Mouse (Mus musculus) liver, postnatal 0 days (tissue): ENCODE results near the gene 4933427D14Rik. TPM values are rescaled to one million over a fixed set of nuclear protein-coding genes. Genes with fewer than 3 reads are reported as not detected.

Experiments used
- ATAC-seq: fragments of 200-750 bp; cut with Nextera tagmentation; 2 replicates; pipeline ENCODE4 v1.8.0; 2017; ENCODE audit warnings: mild to moderate bottlenecking, moderate library complexity
- DNase-seq: peaks from one replicate; pipeline ENCODE4 v3.0.0-alpha.2; 2016
- H3K27ac ChIP-seq: fragments of 300-500 bp; sonication (generic); 2 replicates; pipeline ENCODE4 v1.5.1; 2014; ENCODE audit warnings: antibody characterized with exemption, moderate library complexity, mild to moderate bottlenecking, low read depth
- H3K27me3 ChIP-seq: fragments of 300-500 bp; sonication (generic); 2 replicates; pipeline ENCODE4 v1.6.1; 2014; ENCODE audit warnings: low read length, control low read depth, mixed read lengths; ENCODE audit not compliant: insufficient read depth
- H3K36me3 ChIP-seq: fragments of 300-500 bp; sonication (generic); replicated peaks from 2 replicates; pipeline ENCODE4 v1.6.1; 2014; ENCODE audit warnings: mild to moderate bottlenecking, control low read depth, low read length, moderate library complexity, mixed read lengths; ENCODE audit not compliant: insufficient read depth
- H3K4me1 ChIP-seq: fragments of 300-500 bp; sonication (generic); 2 replicates; pipeline ENCODE4 v1.6.1; 2014; ENCODE audit warnings: antibody characterized with exemption, mild to moderate bottlenecking, control low read depth; ENCODE audit not compliant: insufficient read depth
- H3K4me2 ChIP-seq: fragments of 300-500 bp; sonication (generic); 2 replicates; pipeline ENCODE4 v1.6.1; 2014; ENCODE audit warnings: low read depth, mild to moderate bottlenecking, low read length, moderate library complexity, mixed read lengths
- H3K4me3 ChIP-seq: fragments of 300-500 bp; sonication (generic); 2 replicates; pipeline ENCODE4 v1.5.1; 2014; ENCODE audit warnings: low read depth, low read length
- H3K9ac ChIP-seq: fragments of 300-500 bp; sonication (generic); replicated peaks from 2 replicates; pipeline ENCODE4 v1.6.1; 2014; ENCODE audit warnings: mild to moderate bottlenecking, moderate library complexity
- H3K9me3 ChIP-seq: fragments of 300-500 bp; sonication (generic); 2 replicates; pipeline ENCODE4 v1.6.1; 2016; ENCODE audit warnings: mild to moderate bottlenecking, control low read depth, low read length, mixed read lengths
- CTCF ChIP-seq: sonication (generic); IDR thresholded peaks from 2 replicates; pipeline ENCODE4 v1.5.1; 2016; ENCODE audit warnings: antibody characterized with exemption, low read depth
- EP300 ChIP-seq: IDR thresholded peaks from 2 replicates; pipeline ENCODE4 v1.6.1; 2016; ENCODE audit warnings: antibody characterized with exemption, low read depth, mild to moderate bottlenecking
- WGBS: fragments of 180-500 bp; shearing (Covaris S2); extraction: QIAGEN DNeasy Blood & Tissue Kit; methylation state at CpG from one replicate; pipeline ENCODE4 v1.1.7; 2014; ENCODE audit not compliant: insufficient replicate concordance; 5-methylcytosine and 5-hydroxymethylcytosine counted together
- polyA plus RNA-seq: library from polyadenylated mRNA; unstranded; fragments of >200 nt; fragmentation: Nextera tagmentation; extraction: Ambion mirVana; gene quantifications from 2 replicates; pipeline ENCODE4 v1.2.1, GENCODE M21; 2015

4933427D14Rik gene
- polyA plus RNA-seq, 1 experiment from 2014 or later, result 1.7 TPM

DNA sequence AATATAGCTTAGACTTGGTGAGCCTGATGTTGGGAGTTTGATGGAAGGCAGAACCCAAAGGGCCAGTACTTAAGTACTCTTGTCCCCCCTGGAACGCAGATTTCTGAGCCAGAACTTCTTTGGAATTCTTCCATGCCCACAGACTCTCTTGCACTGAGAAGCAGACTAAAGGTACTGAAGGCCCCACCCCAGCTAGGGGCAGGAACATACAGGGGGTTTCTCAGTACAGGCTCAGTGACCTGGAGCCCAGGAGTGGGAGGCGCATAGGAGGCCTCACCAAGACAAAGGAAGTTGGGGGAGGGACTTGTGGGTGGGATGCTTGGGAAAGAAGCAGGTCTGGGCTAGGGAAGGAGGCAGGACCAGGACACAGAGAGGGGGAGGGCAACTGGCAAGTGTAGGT is 56.1 kb downstream of the 4933427D14Rik start:
- 67% methylated on average over 2 of the region's 2 CpGs for WGBS
- H3K9me3 ChIP-seq, result no peaks in the 10 kb centered on the region
- no peak for DNase-seq
- no peak for TF ChIP-seq CTCF
- TF ChIP-seq EP300, result no peak
- no peak overlapping the region for H3K27ac ChIP-seq
- peaks cover 2% of the 10 kb centered on the region; the same call in 1 of the 2 replicates for H3K36me3 ChIP-seq
- H3K4me2 ChIP-seq, result no peak overlapping the region
- ATAC-seq, result no peak
- H3K27me3 ChIP-seq, result no peaks in the 10 kb centered on the region
- no peak overlapping the region for H3K4me3 ChIP-seq
- H3K4me1 ChIP-seq, result no peaks in the 10 kb centered on the region
- no peak overlapping the region for H3K9ac ChIP-seq

DNA sequence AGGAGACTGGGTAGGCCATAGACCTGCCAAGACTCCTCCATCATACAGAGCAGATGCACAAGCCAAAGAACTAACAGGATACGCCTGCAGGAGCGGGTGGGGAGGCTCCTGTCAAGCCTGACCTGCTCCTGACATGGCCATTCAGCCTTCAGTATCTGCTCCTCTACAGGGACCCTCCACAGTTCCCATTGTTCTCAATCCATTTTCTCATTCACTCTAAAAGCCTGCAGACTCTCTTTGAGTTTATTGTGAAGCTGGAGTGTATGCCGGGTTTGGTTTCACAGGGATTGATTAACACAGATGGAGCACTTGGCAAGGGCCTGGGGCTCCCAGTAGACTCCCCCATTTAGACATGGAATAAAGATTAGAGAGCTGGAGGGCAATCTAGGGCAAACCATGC is 59.3 kb downstream of the 4933427D14Rik start:
- H3K4me3 ChIP-seq, result no peak overlapping the region
- no peak overlapping the region for H3K4me2 ChIP-seq
- TF ChIP-seq CTCF, result no peak
- 67% methylated on average over 3 of the region's 3 CpGs for WGBS
- no peak for DNase-seq
- H3K27ac ChIP-seq, result no peak overlapping the region
- H3K27me3 ChIP-seq, result no peaks in the 10 kb centered on the region
- H3K36me3 ChIP-seq, result no peaks in the 10 kb centered on the region
- H3K9me3 ChIP-seq, result no peaks in the 10 kb centered on the region
- no peak overlapping the region for H3K9ac ChIP-seq
- no peak for ATAC-seq
- H3K4me1 ChIP-seq, result no peaks in the 10 kb centered on the region

DNA sequence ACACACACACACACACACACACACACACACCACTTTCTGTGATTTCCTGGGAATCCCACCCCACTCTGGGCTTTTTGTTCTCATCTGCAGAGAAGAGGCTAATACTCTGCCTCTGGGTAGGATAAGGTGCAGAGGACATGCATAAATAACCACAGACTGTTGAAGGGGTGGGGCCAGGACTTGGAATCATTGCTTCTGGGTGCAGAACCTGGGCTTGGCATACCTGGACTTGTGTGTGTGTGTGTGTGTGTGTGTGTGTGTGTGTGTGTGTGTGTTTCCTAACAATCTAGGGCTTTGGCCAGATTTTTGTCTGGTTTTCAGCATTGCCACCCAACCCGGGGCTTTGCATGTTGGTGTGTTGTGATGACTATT is 61.4 kb downstream of the 4933427D14Rik start:
- no peak for DNase-seq
- no peaks in the 10 kb centered on the region for H3K27me3 ChIP-seq
- 85% methylated on average over 1 of the region's 1 CpGs for WGBS
- no peak overlapping the region for H3K4me2 ChIP-seq
- no peak overlapping the region for H3K9ac ChIP-seq
- H3K9me3 ChIP-seq, result no peaks in the 10 kb centered on the region
- no peak overlapping the region for H3K27ac ChIP-seq
- no peaks in the 10 kb centered on the region for H3K36me3 ChIP-seq
- TF ChIP-seq CTCF, result no peak
- TF ChIP-seq EP300, result no peak
- no peak for ATAC-seq
- peaks cover 1% of the 10 kb centered on the region; the same call in 1 of the 2 replicates for H3K4me1 ChIP-seq
- no peak overlapping the region for H3K4me3 ChIP-seq

DNA sequence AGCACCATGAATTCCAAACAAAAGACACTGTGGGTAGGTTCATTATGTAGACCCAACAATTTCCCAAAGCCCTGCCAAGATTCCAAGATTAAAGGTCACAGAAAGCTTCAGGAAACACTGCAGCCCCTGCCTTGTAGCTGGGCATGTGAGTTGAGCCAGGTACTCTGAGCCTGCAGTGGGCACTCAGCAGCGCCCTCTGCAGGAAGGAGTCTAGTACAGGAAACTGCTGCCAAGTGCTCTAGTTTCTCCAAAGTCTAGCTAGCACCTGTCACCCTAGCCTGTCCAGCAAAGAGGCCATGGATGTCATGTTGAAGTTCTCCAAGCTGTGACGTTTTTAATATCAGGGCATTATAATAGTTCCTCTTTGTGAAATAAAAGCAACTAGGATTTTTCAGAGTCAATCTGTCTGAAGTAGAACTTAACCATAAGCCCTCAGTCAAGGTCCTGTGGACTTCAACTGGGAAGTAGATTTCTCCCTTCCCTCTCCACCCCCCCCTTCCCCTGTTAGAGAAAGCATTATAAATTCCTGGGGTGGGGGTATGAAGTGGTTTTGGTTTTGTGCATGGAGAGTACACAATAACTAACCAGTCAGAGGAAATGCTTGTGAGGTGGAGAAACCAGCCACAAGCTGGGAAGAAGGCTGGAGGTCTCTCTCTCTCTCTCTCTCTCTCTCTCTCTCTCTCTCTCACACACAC is 61.9 kb downstream of the 4933427D14Rik start:
- WGBS, result 9% methylated on average over 2 of the region's 2 CpGs
- Histone ChIP-seq H3K4me2 (no peak overlapping the region), H3K27me3 (no peaks in the 10 kb centered on the region), H3K9me3 (no peaks in the 10 kb centered on the region), H3K36me3 (no peaks in the 10 kb centered on the region), H3K9ac (no peak overlapping the region), H3K4me3 (no peak overlapping the region), H3K4me1 (peaks cover 6% of the 10 kb centered on the region; the same call in 1 of the 2 replicates), H3K27ac (no peak overlapping the region)
- ATAC-seq (no peak), DNase-seq (peak; percentile 52)
- TF ChIP-seq CTCF (peak; percentile 65), EP300 (no peak)

DNA sequence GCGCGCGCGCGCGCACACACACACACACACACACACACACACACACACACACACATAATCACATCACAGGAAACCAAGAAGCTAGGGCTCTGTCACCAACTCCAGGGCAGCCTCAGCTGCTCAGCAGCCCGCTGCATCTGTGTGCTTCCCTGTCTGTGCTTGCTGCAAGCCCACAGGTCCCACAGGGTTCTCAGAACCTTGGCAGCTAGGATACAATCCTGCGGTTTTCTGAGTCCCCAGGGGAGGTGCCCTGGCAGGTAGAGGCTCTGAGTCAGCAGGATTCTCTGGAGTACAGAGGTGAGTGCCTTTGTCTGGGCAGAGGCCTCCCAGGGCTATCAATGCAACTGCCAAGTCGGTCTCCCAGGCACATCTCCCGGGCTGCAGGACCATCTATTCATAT is 64.4 kb downstream of the 4933427D14Rik start:
- no peak for TF ChIP-seq EP300
- DNase-seq, result no peak
- WGBS, result 38% methylated on average over 4 of the region's 10 CpGs
- no peak overlapping the region for H3K4me2 ChIP-seq
- H3K36me3 ChIP-seq, result no peaks in the 10 kb centered on the region
- no peak for ATAC-seq
- H3K9me3 ChIP-seq, result no peaks in the 10 kb centered on the region
- H3K4me1 ChIP-seq, result peaks cover 6% of the 10 kb centered on the region; the same call in 1 of the 2 replicates
- H3K27me3 ChIP-seq, result no peaks in the 10 kb centered on the region
- no peak overlapping the region for H3K27ac ChIP-seq
- H3K9ac ChIP-seq, result no peak overlapping the region
- H3K4me3 ChIP-seq, result no peak overlapping the region

DNA sequence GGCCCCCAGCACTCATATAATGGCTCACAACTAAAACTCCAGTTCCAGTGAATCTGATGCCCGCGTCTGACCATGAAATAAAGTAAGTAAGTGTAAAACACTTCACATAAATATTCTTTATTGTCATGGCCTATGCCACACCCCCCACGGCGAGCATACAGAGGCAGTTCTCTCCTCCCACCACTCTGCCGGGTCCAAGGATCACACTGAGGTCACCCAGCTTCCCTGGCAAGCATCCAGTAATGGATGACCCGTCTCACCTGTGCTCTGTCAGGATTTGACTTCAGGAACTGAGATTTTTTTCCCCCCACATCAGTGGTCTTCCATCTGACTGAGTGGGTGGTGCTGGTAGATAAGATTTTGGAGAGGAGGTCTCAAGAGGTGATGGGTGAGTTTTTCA is 67.1 kb downstream of the 4933427D14Rik start:
- Histone ChIP-seq H3K27ac (no peak overlapping the region), H3K9me3 (no peaks in the 10 kb centered on the region), H3K27me3 (peaks cover 20% of the 10 kb centered on the region), H3K4me2 (no peak overlapping the region), H3K4me3 (no peak overlapping the region), H3K9ac (no peak overlapping the region), H3K4me1 (peaks cover 6% of the 10 kb centered on the region; the same call in 1 of the 2 replicates), H3K36me3 (no peaks in the 10 kb centered on the region)
- DNase-seq, result peak; percentile 75
- 59% methylated on average over 6 of the region's 6 CpGs for WGBS
- ATAC-seq, result peak; percentile 74
- TF ChIP-seq CTCF (no peak), EP300 (no peak)
